Mouse (Mus musculus): ENCODE data around the gene Crabp2. TPM values are rescaled to one million over a fixed set of nuclear protein-coding genes. Genes with fewer than 3 reads are reported as not detected.

Crabp2 gene
- 0.85 and 3.3 TPM in 2 replicates for polyA plus RNA-seq (2015; fragmentation: Nextera tagmentation; extraction: Ambion mirVana)

DNA sequence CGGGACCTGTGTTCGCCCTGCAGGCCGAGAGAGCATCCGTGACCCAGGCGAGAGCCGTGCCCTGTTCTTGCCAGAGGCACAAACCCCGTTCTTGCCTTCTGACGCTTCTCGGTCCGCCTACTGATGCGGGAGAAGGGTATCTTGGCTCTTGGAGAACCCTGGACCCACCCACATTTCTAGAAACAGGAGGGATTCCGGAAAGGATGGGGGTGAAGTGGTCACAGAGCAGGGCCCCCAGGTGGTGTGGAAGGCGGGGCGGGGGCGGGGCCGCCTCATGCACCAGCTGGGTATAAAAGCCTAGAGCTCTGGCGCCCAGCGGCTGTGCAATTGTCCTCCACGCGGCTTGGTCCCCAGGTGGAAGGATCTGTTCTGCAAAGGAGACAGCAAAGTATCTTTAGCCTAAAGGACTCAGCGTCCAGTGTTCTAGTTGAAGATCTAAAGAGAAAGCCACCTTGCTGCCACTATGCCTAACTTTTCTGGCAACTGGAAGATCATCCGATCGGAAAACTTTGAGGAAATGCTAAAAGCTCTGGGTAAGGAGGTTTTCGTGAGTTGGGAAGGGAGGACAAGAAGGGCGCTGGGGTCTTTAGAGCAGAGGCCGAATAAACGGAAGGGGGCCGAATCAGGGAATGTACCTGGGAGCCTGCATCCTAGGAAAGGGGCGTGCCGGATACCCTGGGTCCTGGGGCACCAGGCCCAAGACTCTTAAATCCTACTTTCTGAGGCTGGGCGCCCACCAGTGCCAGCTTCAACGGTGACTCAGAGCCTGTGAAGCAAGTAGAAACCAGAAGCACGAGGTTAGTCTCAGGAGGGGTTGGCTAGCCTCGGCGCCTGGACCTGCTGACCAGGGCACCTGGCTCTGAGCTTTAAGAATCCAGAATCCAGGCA is at the start of gene Crabp2:
TSS of gene Crabp2 (plus strand) at position 289 of the 888 bp plus-strand sequence.

GRCm38 (mm10) chr3:87905880-87906485 is 42.5 kb upstream of the Crabp2 start, which contains the start of gene Hdgf:
TSS of gene Hdgf (plus strand) at chr3:87906321.

DNA sequence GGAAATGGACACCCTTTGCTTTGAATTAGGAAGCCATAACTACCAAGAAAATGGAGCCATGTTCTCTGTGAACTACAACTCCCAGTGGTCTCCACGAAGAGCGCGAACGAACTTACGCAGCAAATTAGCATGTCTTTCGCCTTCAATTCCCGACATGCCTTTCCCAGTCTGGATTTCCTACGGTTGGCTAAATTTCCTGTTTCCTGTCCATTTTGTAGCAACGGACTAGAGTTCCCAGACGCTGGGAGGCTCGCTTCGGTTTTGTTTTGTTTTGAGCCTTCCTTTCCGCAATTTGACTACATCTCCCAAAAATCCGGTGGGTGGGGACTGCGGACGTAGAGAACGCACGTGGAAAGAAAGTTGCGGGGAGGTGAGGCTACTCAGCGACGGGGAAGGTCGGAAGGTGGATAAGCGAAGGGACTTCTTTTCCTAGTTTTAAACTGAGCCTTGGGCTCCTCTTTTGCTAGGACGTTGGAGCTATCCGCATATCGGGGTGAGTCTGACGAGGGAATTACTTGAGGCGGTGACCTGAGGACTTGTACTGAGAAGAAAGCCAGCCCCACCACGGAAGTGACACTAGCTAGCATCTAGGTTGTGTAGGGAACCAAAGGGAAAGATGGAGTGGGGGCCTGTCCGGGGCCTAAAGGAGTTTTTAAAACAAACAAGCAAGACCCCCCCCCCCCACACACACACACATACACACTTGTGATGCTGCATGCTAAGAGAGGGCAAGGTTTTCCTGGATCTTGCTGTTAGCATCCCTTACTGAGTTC is 28.9 kb upstream of the Crabp2 start, which contains the start of gene Mrpl24:
TSS of gene Mrpl24 (plus strand) at position 171 of the 773 bp plus-strand sequence.

DNA sequence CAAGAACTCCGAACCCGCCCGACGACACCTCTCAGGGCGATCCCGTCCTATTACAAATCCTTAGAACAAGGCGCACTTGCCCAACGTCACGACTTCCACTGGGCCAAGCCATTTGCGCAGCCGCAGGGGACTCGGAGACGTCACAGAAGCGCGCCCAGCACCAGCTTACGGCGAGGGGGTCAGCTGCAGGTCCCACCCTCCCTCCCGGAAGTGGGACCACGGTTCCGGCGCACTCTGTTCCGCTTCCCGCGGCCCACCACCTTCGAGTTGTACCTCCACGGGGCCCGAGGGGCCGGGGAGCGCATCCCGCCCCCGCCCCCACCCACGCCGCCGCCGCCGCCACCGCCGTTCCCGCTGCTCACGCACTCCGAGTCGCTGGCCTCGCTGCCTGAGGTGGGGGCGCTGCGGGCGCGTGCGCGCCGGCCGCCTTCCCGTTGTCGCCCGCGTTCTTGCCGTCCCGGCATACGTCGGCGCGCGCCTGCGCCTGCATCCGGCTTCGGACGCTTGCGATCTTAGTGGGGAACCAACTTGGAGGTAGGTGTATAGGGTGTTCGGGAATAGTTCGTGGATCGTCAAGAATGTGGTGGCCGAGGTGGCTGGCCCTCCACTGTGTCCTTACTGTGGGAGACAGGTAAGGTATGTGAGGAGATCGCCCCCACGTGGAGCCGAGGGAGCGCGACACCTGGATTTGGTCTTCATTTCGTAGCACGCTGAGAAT is 18.2 kb upstream of the Crabp2 start, which contains the start of the genes Isg20l2 and Rrnad1:
TSS of gene Isg20l2 (plus strand) at position 237 of the 718 bp plus-strand sequence.
TSS of gene Rrnad1 (minus strand) at position 640 of the 718 bp plus-strand sequence.

DNA sequence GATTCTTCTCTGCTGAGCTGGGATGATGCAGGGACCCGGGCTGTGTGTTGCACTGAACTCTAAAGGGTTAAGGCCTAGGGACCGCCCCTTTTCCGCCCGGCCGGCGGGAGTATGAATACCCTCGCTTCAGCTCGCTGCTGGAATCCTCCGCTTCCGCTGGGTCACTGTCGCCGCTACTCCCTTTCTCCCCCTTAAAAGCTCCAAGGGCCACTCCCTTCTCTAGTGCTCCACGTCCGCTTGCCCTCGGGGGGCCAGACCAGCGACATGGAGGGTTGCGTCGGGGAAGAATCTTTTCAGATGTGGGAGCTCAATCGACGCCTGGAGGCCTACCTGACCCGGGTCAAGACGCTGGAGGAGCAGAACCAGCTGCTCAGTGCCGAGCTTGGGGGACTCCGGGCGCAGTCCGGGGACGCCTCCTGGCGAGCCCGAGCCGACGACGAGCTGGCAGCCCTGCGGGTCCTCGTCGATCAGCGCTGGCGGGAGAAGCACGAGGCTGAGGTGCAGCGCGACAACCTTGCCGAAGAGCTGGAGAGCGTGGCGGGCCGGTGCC is 22.5 kb downstream of the Crabp2 start, which contains the start of gene Nes:
TSS of gene Nes (plus strand) at position 140 of the 550 bp plus-strand sequence.

GRCm38 (mm10) chr3:88000181-88000580 is 51.7 kb downstream of the Crabp2 start, which contains the start of gene Bcan:
TSS of gene Bcan (minus strand) at chr3:88000230.

Other genes with a start within 250 kb of the Crabp2 start
- gene Lrrc71, start 200.0 kb upstream of the Crabp2 start, polyA plus RNA-seq (2015; fragmentation: Nextera tagmentation; extraction: Ambion mirVana): 0.18 and 0.26 TPM in 2 replicates
- gene Ntrk1, start 153.5 kb upstream of the Crabp2 start, polyA plus RNA-seq (2015; fragmentation: Nextera tagmentation; extraction: Ambion mirVana): 0.28 TPM in 1 of 2 replicates, not detected in the other
- 0.04 and 0.13 TPM in 2 replicates for gene Insrr, start 151.7 kb upstream of the Crabp2 start, polyA plus RNA-seq (2015; fragmentation: Nextera tagmentation; extraction: Ambion mirVana)
- gene Pear1, start 124.4 kb upstream of the Crabp2 start, polyA plus RNA-seq (2015; fragmentation: Nextera tagmentation; extraction: Ambion mirVana): 10.9 and 12.9 TPM in 2 replicates
- gene Sh2d2a, start 101.9 kb upstream of the Crabp2 start, polyA plus RNA-seq (2015; fragmentation: Nextera tagmentation; extraction: Ambion mirVana): 0.07 and 0.13 TPM in 2 replicates
- 9.7 and 10.3 TPM in 2 replicates for gene Prcc, start 63.1 kb upstream of the Crabp2 start, polyA plus RNA-seq (2015; fragmentation: Nextera tagmentation; extraction: Ambion mirVana)
- 113 and 133 TPM in 2 replicates for gene Hdgf, start 42.3 kb upstream of the Crabp2 start, polyA plus RNA-seq (2015; fragmentation: Nextera tagmentation; extraction: Ambion mirVana)
- gene Mrpl24, start 29.2 kb upstream of the Crabp2 start, polyA plus RNA-seq (2015; fragmentation: Nextera tagmentation; extraction: Ambion mirVana): 51.0 and 60.6 TPM in 2 replicates
- 16.7 and 16.8 TPM in 2 replicates for gene Isg20l2, start 18.4 kb upstream of the Crabp2 start, polyA plus RNA-seq (2015; fragmentation: Nextera tagmentation; extraction: Ambion mirVana)
- gene Rrnad1, start 17.9 kb upstream of the Crabp2 start, polyA plus RNA-seq (2015; fragmentation: Nextera tagmentation; extraction: Ambion mirVana): 7.5 and 8.2 TPM in 2 replicates
- gene Nes, start 22.4 kb downstream of the Crabp2 start, polyA plus RNA-seq (2015; fragmentation: Nextera tagmentation; extraction: Ambion mirVana): 74.2 and 79.3 TPM in 2 replicates
- 0.21 TPM in 1 of 2 replicates, not detected in the other for gene Bcan, start 51.6 kb downstream of the Crabp2 start, polyA plus RNA-seq (2015; fragmentation: Nextera tagmentation; extraction: Ambion mirVana)
- gene Hapln2, start 78.9 kb downstream of the Crabp2 start, polyA plus RNA-seq (2015; fragmentation: Nextera tagmentation; extraction: Ambion mirVana): 0.08 and 0.13 TPM in 2 replicates
- 15.9 and 16.7 TPM in 2 replicates for gene Gpatch4, start 94.4 kb downstream of the Crabp2 start, polyA plus RNA-seq (2015; fragmentation: Nextera tagmentation; extraction: Ambion mirVana)
- gene Naxe, start 109.8 kb downstream of the Crabp2 start, polyA plus RNA-seq (2015; fragmentation: Nextera tagmentation; extraction: Ambion mirVana): 106 and 125 TPM in 2 replicates
- gene Ttc24, start 129.6 kb downstream of the Crabp2 start, polyA plus RNA-seq (2015; fragmentation: Nextera tagmentation; extraction: Ambion mirVana): not detected in 2 replicates
- gene Iqgap3, start 133.3 kb downstream of the Crabp2 start, polyA plus RNA-seq (2015; fragmentation: Nextera tagmentation; extraction: Ambion mirVana): 5.1 and 5.8 TPM in 2 replicates
- 63.1 and 70.4 TPM in 2 replicates for gene Mef2d, start 193.7 kb downstream of the Crabp2 start, polyA plus RNA-seq (2015; fragmentation: Nextera tagmentation; extraction: Ambion mirVana)

Data from skeletal muscle tissue, postnatal 0 days (tissue).